Mouse (Mus musculus): ENCODE measurements around the gene Zcchc4.

DNA sequence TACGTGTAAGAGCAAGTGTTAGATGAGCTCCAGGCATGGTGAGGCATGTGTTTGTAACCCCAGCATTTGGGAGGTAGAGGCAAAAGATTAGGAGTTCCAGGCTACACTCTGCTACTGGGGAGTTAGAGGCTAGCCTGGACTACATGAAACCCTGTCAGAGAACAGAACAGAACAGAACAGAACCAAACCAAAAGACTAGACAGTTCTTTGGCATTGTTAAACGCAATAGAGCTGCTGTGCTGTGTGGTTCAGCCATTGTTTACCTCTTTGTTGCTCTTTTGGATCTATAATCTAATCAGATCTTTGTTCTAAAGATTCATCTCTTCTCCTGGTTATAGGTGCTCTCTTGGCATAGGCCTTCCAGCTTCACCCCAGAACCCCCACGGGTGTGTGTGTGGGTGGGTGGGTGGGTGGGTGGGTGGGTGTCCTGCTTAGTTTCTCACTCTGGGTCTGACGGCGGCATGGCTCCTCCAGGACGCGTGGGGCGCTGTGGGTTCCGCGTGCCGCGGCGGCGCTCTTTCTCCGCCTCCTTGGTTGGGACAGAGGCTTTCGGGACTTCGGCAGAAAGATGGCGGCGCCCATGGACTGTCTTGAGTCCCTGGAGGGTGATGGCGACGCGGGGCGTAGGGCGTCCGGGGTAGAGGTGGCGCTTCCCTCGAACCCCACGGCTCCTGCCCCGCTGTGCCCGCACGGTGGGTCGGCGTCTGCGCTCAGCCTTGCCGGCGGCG lies 7.5 kb downstream of the Zcchc4 start:
- TF ChIP-seq CTCF (IDR thresholded peaks at IDR 0.05; ENCODE audit: borderline replicate concordance, extremely low read depth, insufficient read depth, insufficient read length) (peak; percentile 79), POLR2A (IDR thresholded peaks at IDR 0.05; ENCODE audit: borderline replicate concordance, extremely low read depth, insufficient read depth, insufficient read length, poor library complexity, severe bottlenecking) (peak; percentile 50; the same call in 1 of the 2 replicates)
